Mouse (Mus musculus) adrenal gland, postnatal 0 days (tissue): ENCODE data around the gene Shisa6. TPM values are rescaled to one million over a fixed set of nuclear protein-coding genes. Genes with fewer than 3 reads are reported as not detected.

Experiments used
- polyA plus RNA-seq: library from polyadenylated mRNA; unstranded; fragments of >200 nt; fragmentation: Nextera tagmentation; extraction: Ambion mirVana; gene quantifications from 2 replicates; pipeline ENCODE4 v1.2.1, GENCODE M21; 2015

Shisa6 gene
- polyA plus RNA-seq = 0.02 and 0.21 TPM in 2 replicates

DNA sequence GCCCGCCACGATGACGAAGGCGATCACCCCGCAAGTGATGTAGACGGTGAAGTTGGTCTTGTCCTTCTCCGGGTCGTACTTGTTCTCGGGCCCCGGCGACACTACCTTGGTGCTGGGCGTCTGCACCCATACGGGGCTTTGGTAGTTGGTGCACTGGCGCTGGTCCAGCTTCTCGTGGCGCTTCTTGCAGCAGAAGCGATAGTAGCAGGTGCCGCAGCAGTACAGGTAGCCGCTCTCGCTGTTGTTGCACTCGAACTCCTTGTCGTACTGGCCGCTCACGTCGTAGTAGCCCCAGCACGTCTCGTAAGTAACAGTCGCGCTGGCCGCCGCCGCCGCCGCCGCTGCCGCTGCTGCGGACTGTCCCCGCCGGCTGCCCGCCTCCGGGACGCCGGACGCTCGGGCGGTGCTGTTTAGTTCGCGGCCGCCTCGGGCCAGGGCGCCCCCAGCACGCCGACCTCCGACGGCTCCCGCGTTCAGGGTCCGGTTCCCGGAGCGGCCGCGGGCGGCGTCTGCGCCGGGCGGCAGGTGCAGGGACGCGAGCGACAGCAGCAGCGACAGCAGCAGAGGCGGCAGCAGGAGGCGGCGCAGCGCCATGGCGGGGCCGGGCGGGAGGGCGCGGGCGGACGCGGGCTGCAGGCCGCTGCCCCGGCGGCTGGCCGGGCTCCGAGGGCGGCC is at the start of gene Shisa6:
Gene Shisa6 (minus strand): TSS at position 594 of the 675 bp plus-strand sequence.

DNA sequence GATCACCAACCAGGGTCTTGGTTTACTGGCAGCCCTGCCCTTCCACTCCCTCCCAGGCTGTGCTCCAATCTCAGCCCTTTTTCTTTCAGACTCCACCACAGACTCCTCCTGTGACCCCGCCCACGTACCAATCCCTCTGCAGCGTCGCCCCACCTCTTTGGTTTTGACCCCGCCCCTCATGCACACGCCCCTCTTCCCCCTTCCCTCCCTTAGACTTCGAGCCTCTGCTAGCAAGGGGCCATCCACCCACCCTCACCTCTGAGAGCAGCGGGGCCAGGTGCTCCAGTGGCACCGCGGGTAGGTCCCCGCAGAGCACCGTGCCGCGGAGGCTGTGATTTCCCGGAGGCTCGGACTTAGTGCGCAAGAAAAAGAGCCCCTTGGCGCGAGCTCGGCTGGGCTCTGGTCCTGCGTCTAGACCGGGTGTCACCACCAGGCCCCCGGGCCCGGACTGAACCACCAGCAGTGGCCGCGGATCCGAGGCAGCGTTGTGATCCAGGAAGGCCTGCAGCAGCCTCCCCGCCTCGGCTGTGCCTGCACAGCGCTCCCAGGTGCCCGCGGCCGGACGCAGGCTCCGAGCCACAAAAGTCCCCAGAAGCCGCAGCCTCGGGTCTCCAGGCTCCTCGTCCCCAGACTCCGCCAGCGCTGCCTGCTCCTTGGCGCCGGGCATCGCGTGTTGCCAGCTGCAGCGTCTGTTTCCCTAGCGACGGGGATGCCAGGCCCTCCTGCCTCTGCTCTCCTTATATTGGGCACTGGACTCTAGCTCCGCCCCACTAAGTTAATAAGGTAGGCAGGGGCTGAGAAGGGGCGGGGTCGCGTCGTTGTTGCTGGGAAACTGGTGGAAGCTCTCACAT is 357.7 kb downstream of the Shisa6 start, which contains the start of gene Dnah9:
Gene Dnah9 (minus strand): TSS at position 751 of the 851 bp plus-strand sequence.

